ENCODE assay signal across 8 mouse cellular contexts in genomic region chr6:83155552-83156238, GRCm38 (mm10). TPM values are rescaled to one million over a fixed set of nuclear protein-coding genes. Genes with fewer than 3 reads are reported as not detected.
DNase-seq lines count a peak whose midpoint lies in the region; ATAC-seq and TF ChIP-seq lines count a peak whose summit lies in the region.

No protein-coding gene starts in this region.

- no peak for TF ChIP-seq CTCF in lung, adult 2 months (IDR thresholded peaks at IDR 0.05; ENCODE audit: insufficient read depth, low read length)
- TF ChIP-seq CTCF in small intestine, adult 2 months (IDR thresholded peaks at IDR 0.05; ENCODE audit: extremely low read depth, insufficient read length, insufficient replicate concordance, low read depth, low read length) = no peak

- peak overlapping the region; percentile 54 for H3K4me3 ChIP-seq in lung, adult 2 months (replicated peaks; ENCODE audit: extremely low read depth, low read depth, low read length)
- H3K4me3 ChIP-seq in forebrain, embryonic 13.5 days = peak overlapping the region; percentile 60
- peak overlapping the region; percentile 54 for H3K4me3 ChIP-seq in limb, embryonic 11.5 days (ENCODE audit: low read depth, low read length)
- H3K4me3 ChIP-seq in small intestine, adult 2 months (ENCODE audit: low read depth, low read length) = peak overlapping the region; percentile 69

- no peaks in the 10 kb centered on the region for H3K4me1 ChIP-seq in lung, adult 2 months (ENCODE audit: control insufficient read depth, insufficient read depth, low read length)
- H3K4me1 ChIP-seq in forebrain, embryonic 13.5 days = peaks cover 32% of the 10 kb centered on the region
- peaks cover 7% of the 10 kb centered on the region; the same call in 1 of the 2 replicates for H3K4me1 ChIP-seq in limb, embryonic 11.5 days (ENCODE audit: control insufficient read depth, insufficient read depth, low read length)
- peaks cover 9% of the 10 kb centered on the region; the same call in 1 of the 2 replicates for H3K4me1 ChIP-seq in small intestine, adult 2 months (ENCODE audit: control insufficient read depth, insufficient read depth, insufficient read length, low read length)

- DNase-seq in lung, adult 2 months = no peak
- DNase-seq in lung, postnatal 36 days = no peak
- peak; percentile 60 for DNase-seq in NIH3T3 (ENCODE audit: low read depth)
- no peak for DNase-seq in limb, embryonic 11.5 days (ENCODE audit: low spot score)
- no peak for DNase-seq in ovary, adult 18-20 months (ENCODE audit: low spot score)
- DNase-seq in embryo, embryonic 10 days (ENCODE audit: low spot score) = no peak

- peak overlapping the region; percentile 84 for H3K4me2 ChIP-seq in forebrain, embryonic 13.5 days
- peak overlapping the region; percentile 86 for H3K4me2 ChIP-seq in limb, embryonic 11.5 days (ENCODE audit: low read depth, severe bottlenecking)

- 8% methylated on average over 23 of the region's 23 CpGs for WGBS in lung, adult 2 months
- 7% methylated on average over 23 of the region's 23 CpGs for WGBS in forebrain, embryonic 13.5 days
- 8% methylated on average over 23 of the region's 23 CpGs for WGBS in limb, embryonic 11.5 days
- WGBS in small intestine, adult 2 months = 9% methylated on average over 23 of the region's 23 CpGs

- peak; percentile 48 for ATAC-seq in forebrain, embryonic 13.5 days
- 0 out of 2 replicates have a peak, but pooled peaks have one; percentile 7 for ATAC-seq in limb, embryonic 11.5 days (ENCODE audit: insufficient number of reproducible peaks, low FRiP score, low TSS enrichment, low read depth)

- H3K36me3 ChIP-seq in forebrain, embryonic 13.5 days (ENCODE audit: poor library complexity, severe bottlenecking) = peaks cover 23% of the 10 kb centered on the region
- peaks cover 2% of the 10 kb centered on the region; the same call in 1 of the 2 replicates for H3K36me3 ChIP-seq in limb, embryonic 11.5 days (ENCODE audit: control insufficient read depth, insufficient read depth, low read length)
- H3K36me3 ChIP-seq in small intestine, adult 2 months (ENCODE audit: control insufficient read depth, insufficient read depth, low read length) = peaks cover 1% of the 10 kb centered on the region; the same call in 1 of the 2 replicates

- H3K9ac ChIP-seq in forebrain, embryonic 13.5 days = peak overlapping the region; percentile 73
- H3K9ac ChIP-seq in limb, embryonic 11.5 days (ENCODE audit: low read length) = peak overlapping the region; percentile 59

- 0 out of 2 replicates have a peak overlapping the region, but pooled peaks have one; percentile 19 for H3K27ac ChIP-seq in forebrain, embryonic 13.5 days
- H3K27ac ChIP-seq in limb, embryonic 11.5 days (replicated peaks; ENCODE audit: low read depth, low read length) = no peak overlapping the region
- no peak overlapping the region for H3K27ac ChIP-seq in small intestine, adult 2 months (ENCODE audit: insufficient read depth, low read depth, low read length)

- TF ChIP-seq POLR2A in lung, adult 2 months (IDR thresholded peaks at IDR 0.05; ENCODE audit: borderline replicate concordance, extremely low read depth, low read depth, low read length) = no peak
- TF ChIP-seq POLR2A in small intestine, adult 2 months (IDR thresholded peaks at IDR 0.05; ENCODE audit: low read depth, low read length) = no peak

- H3K9me3 ChIP-seq in forebrain, embryonic 13.5 days (replicated peaks) = no peaks in the 10 kb centered on the region
- H3K9me3 ChIP-seq in limb, embryonic 11.5 days (ENCODE audit: control insufficient read depth, low read length) = no peaks in the 10 kb centered on the region

- H3K27me3 ChIP-seq in forebrain, embryonic 13.5 days = peaks cover 9% of the 10 kb centered on the region
- H3K27me3 ChIP-seq in limb, embryonic 11.5 days (ENCODE audit: control insufficient read depth, insufficient read depth, low read length) = peaks cover 6% of the 10 kb centered on the region
- H3K27me3 ChIP-seq in small intestine, adult 2 months (ENCODE audit: control insufficient read depth, insufficient read depth, low read length) = no peaks in the 10 kb centered on the region

RNA-seq across cellular contexts. Expression of gene Wdr54, which starts 0.5 kb away (rescaled TPM):
- 5.3 and 6.9 TPM in 2 replicates for polyA plus RNA-seq in lung, adult 2 months (2012; rRNA removed)
- 17.5 and 18.4 TPM in 2 replicates for polyA plus RNA-seq in forebrain, embryonic 13.5 days (2015; fragmentation: Nextera tagmentation; extraction: Ambion mirVana)
- polyA plus RNA-seq in limb, embryonic 11.5 days (2014; fragmentation: Nextera tagmentation; extraction: Ambion mirVana) = 11.5 and 13.7 TPM in 2 replicates
- 0.90 and 1.3 TPM in 2 replicates for polyA plus RNA-seq in small intestine, adult 2 months (2012; rRNA removed)

RNA-seq across cellular contexts. Expression of gene 1700003E16Rik, which starts 0.5 kb away (rescaled TPM):
- 4.6 and 5.5 TPM in 2 replicates for polyA plus RNA-seq in lung, adult 2 months (2012; rRNA removed)
- polyA plus RNA-seq in forebrain, embryonic 13.5 days (2015; fragmentation: Nextera tagmentation; extraction: Ambion mirVana) = 2.7 and 3.6 TPM in 2 replicates
- polyA plus RNA-seq in limb, embryonic 11.5 days (2014; fragmentation: Nextera tagmentation; extraction: Ambion mirVana) = 0.58 and 1.1 TPM in 2 replicates
- polyA plus RNA-seq in small intestine, adult 2 months (2012; rRNA removed) = 0.09 TPM in 1 of 2 replicates, not detected in the other

RNA-seq across cellular contexts. Expression of gene Dctn1, which starts 10.0 kb away (rescaled TPM):
- polyA plus RNA-seq in lung, adult 2 months (2012; rRNA removed) = 146 and 155 TPM in 2 replicates
- 108 and 113 TPM in 2 replicates for polyA plus RNA-seq in forebrain, embryonic 13.5 days (2015; fragmentation: Nextera tagmentation; extraction: Ambion mirVana)
- polyA plus RNA-seq in limb, embryonic 11.5 days (2014; fragmentation: Nextera tagmentation; extraction: Ambion mirVana) = 70.4 and 71.4 TPM in 2 replicates
- polyA plus RNA-seq in small intestine, adult 2 months (2012; rRNA removed) = 77.1 and 168 TPM in 2 replicates

RNA-seq across cellular contexts. Expression of gene Rtkn, which starts 20.4 kb away (rescaled TPM):
- 110 and 116 TPM in 2 replicates for polyA plus RNA-seq in lung, adult 2 months (2012; rRNA removed)
- polyA plus RNA-seq in forebrain, embryonic 13.5 days (2015; fragmentation: Nextera tagmentation; extraction: Ambion mirVana) = 10.4 and 10.5 TPM in 2 replicates
- polyA plus RNA-seq in limb, embryonic 11.5 days (2014; fragmentation: Nextera tagmentation; extraction: Ambion mirVana) = 29.2 and 30.5 TPM in 2 replicates
- 47.3 and 179 TPM in 2 replicates for polyA plus RNA-seq in small intestine, adult 2 months (2012; rRNA removed)

RNA-seq across cellular contexts. Expression of gene Ino80b, which starts 30.5 kb away (rescaled TPM):
- 37.0 and 63.4 TPM in 2 replicates for polyA plus RNA-seq in lung, adult 2 months (2012; rRNA removed)
- 13.2 and 13.3 TPM in 2 replicates for polyA plus RNA-seq in forebrain, embryonic 13.5 days (2015; fragmentation: Nextera tagmentation; extraction: Ambion mirVana)
- 20.8 and 21.7 TPM in 2 replicates for polyA plus RNA-seq in limb, embryonic 11.5 days (2014; fragmentation: Nextera tagmentation; extraction: Ambion mirVana)
- 30.3 and 70.3 TPM in 2 replicates for polyA plus RNA-seq in small intestine, adult 2 months (2012; rRNA removed)
